Mouse (Mus musculus): ENCODE results near the gene Plac8.

GRCm38 (mm10) chr5:100597886-100598485 is 25.9 kb upstream of the Plac8 start:
- no peak for TF ChIP-seq CTCF (IDR thresholded peaks at IDR 0.05; ENCODE audit: low read depth)
- TF ChIP-seq EP300 (IDR thresholded peaks at IDR 0.05; ENCODE audit: low read depth): no peak

All from heart, postnatal 0 days (tissue).